Mouse (Mus musculus) cerebellum, adult 2 months (tissue): ENCODE measurements around the gene Cpne1. TPM values are rescaled to one million over a fixed set of nuclear protein-coding genes. Genes with fewer than 3 reads are reported as not detected.

Source experiments
- DNase-seq, 2 experiments: peaks; one replicate each; pipeline ENCODE4 v3.0.0; 2021
- H3K27ac ChIP-seq: fragments of 200-500 bp; 2 replicates; pipeline ENCODE4 v1.5.1; 2012; ENCODE audit warnings: low read length, control low read depth, inconsistent platforms; ENCODE audit not compliant: insufficient read depth
- H3K27me3 ChIP-seq: fragments of 200-500 bp; 2 replicates; pipeline ENCODE4 v1.6.1; 2012; ENCODE audit warnings: inconsistent platforms, mild to moderate bottlenecking, low read length, moderate library complexity; ENCODE audit not compliant: control insufficient read depth, insufficient read depth
- H3K4me1 ChIP-seq: fragments of 200-500 bp; 2 replicates; pipeline ENCODE4 v1.6.1; 2011; ENCODE audit warnings: low read length; ENCODE audit not compliant: control insufficient read depth, insufficient read depth
- H3K4me3 ChIP-seq: fragments of 200-500 bp; replicated peaks from 2 replicates; pipeline ENCODE3; 2011; ENCODE audit warnings: mild to moderate bottlenecking, low read depth, low read length, control low read depth; ENCODE audit not compliant: insufficient read depth
- CTCF ChIP-seq: fragments of 200-500 bp; IDR thresholded peaks from 2 replicates; pipeline ENCODE4 v1.5.1; 2011; ENCODE audit warnings: low read depth, mild to moderate bottlenecking, control low read depth, low read length, moderate library complexity, borderline replicate concordance; ENCODE audit not compliant: insufficient read depth
- POLR2A ChIP-seq: fragments of 200-500 bp; IDR thresholded peaks from 2 replicates; pipeline ENCODE4 v1.6.1; 2011; ENCODE audit warnings: low read length, control low read depth, borderline replicate concordance; ENCODE audit not compliant: insufficient read depth
- WGBS: fragments of 180-500 bp; shearing (Covaris S2); methylation state at CpG from one replicate; pipeline ENCODE4 v1.1.7; 2018; 5-methylcytosine and 5-hydroxymethylcytosine counted together
- polyA plus RNA-seq: library from polyadenylated mRNA; depleted of rRNA; stranded (reverse); fragments of >200 nt; gene quantifications from 2 replicates; pipeline ENCODE4 v1.2.3, GENCODE M21; 2012

Gene Cpne1
- polyA plus RNA-seq, 1 experiment, result 50.9 TPM

GRCm38 (mm10) chr2:156091926-156092325 is 19.8 kb downstream of the Cpne1 start:
- no peaks in the 10 kb centered on the region for H3K27me3 ChIP-seq
- H3K4me3 ChIP-seq, result no peak overlapping the region
- peak in 1 of 2 experiments; percentile 5 for DNase-seq
- peaks cover 12% of the 10 kb centered on the region for H3K4me1 ChIP-seq
- H3K27ac ChIP-seq, result no peak overlapping the region
- no peak for TF ChIP-seq CTCF
- TF ChIP-seq POLR2A, result no peak
- 60% methylated on average over 5 of the region's 5 CpGs for WGBS

DNA sequence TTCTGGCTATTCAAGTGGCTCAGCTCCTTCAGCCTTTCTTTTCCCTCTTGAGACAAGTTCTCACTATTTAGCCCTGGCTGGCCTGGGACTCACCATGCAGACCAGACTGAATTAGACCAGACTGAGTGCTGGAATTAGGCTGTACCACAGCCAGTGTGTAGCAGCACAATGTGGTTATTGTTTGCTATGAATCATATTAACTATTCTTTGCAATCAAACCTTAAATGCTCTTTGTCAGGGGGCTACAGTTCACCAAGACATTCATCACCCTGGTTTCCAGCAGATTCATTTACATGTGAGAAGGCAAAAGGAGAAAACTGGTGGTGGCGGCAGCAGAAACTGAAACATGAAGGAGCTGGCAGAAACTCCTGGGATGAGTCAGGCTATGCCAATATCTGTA is 22.0 kb downstream of the Cpne1 start:
- TF ChIP-seq CTCF (no peak), POLR2A (no peak)
- WGBS, result 22% methylated on average over 1 of the region's 1 CpGs
- H3K27ac ChIP-seq, result no peak overlapping the region
- H3K4me1 ChIP-seq, result peaks cover 12% of the 10 kb centered on the region
- H3K4me3 ChIP-seq, result no peak overlapping the region
- DNase-seq, result peak in 1 of 2 experiments; percentile 2
- H3K27me3 ChIP-seq, result no peaks in the 10 kb centered on the region

DNA sequence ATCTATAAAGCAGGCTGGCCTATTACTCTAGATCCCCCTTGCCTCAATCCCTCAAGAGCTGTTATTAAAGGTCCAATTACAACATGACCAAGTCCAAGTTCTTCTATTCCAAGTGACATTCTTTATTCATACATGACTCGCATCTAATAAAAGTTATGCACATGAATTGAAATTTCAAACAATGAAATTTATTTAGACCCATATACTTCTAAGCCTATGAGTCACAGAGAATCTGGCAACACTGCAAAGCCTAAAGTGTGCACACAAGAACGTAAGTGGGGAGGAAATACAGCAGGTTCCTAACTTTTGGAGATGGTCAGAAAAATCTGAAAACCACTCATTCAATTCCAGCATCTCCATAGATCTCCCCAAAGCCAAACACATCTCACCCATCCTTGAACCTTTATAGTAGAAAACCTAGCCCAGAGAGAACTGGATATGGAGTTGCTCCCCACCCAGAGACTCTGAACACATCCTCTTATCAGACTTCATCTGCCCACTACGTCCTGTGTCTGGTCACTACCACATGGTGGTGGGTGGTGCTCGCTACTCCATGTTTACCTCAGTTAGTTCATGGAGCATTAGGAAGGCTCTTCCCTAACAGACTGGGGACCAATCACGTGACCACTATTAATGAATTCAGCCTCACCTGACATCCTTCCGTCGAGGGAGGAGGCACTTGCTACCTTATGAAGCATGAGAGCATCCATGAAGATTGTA is 24.2 kb downstream of the Cpne1 start:
- Histone ChIP-seq H3K4me1 (peaks cover 12% of the 10 kb centered on the region), H3K4me3 (no peak overlapping the region), H3K27me3 (no peaks in the 10 kb centered on the region), H3K27ac (no peak overlapping the region)
- WGBS, result 85% methylated on average over 7 of the region's 7 CpGs
- TF ChIP-seq POLR2A, result no peak
- no peak for TF ChIP-seq CTCF
- DNase-seq, result no peak

- TF ChIP-seq POLR2A (no peak), CTCF (no peak)
- DNase-seq, result no peak
- Histone ChIP-seq H3K4me1 (peaks cover 15% of the 10 kb centered on the region), H3K27ac (no peak overlapping the region), H3K27me3 (no peaks in the 10 kb centered on the region), H3K4me3 (no peak overlapping the region)
- 85% methylated on average over 3 of the region's 3 CpGs for WGBS
Measured at GRCm38 (mm10) chr2:156084541-156084940, 27.2 kb downstream of the Cpne1 start.

GRCm38 (mm10) chr2:156080391-156080790 is 31.4 kb downstream of the Cpne1 start:
- Histone ChIP-seq H3K27ac (peak overlapping the region; percentile 48), H3K4me1 (peaks cover 34% of the 10 kb centered on the region), H3K27me3 (no peaks in the 10 kb centered on the region), H3K4me3 (no peak overlapping the region)
- WGBS, result 86% methylated on average over 7 of the region's 7 CpGs
- no peak for TF ChIP-seq CTCF
- no peak for TF ChIP-seq POLR2A
- DNase-seq, result no peak

GRCm38 (mm10) chr2:156079674-156080073 is 32.1 kb downstream of the Cpne1 start:
- H3K4me1 ChIP-seq, result peaks cover 34% of the 10 kb centered on the region
- WGBS, result 25% methylated on average over 4 of the region's 4 CpGs
- no peak overlapping the region for H3K4me3 ChIP-seq
- peak; percentile 47 to 75 for DNase-seq
- H3K27me3 ChIP-seq, result no peaks in the 10 kb centered on the region
- H3K27ac ChIP-seq, result peak overlapping the region; percentile 48
- no peak for TF ChIP-seq CTCF
- TF ChIP-seq POLR2A, result no peak

GRCm38 (mm10) chr2:156079183-156079560 is 32.6 kb downstream of the Cpne1 start:
- WGBS, result 70% methylated on average over 8 of the region's 8 CpGs

GRCm38 (mm10) chr2:156078421-156079182 is 33.2 kb downstream of the Cpne1 start:
- H3K4me1 ChIP-seq, result peaks cover 34% of the 10 kb centered on the region
- 64% methylated on average over 16 of the region's 16 CpGs for WGBS
- DNase-seq, result no peak
- no peak overlapping the region for H3K27ac ChIP-seq
- TF ChIP-seq CTCF (no peak), POLR2A (no peak)
- no peaks in the 10 kb centered on the region for H3K27me3 ChIP-seq
- no peak overlapping the region for H3K4me3 ChIP-seq

More at GRCm38 (mm10) chr2:156079183-156079560, 32.6 kb downstream of the Cpne1 start:
- Histone ChIP-seq H3K4me3 (no peak overlapping the region), H3K27ac (no peak overlapping the region), H3K4me1 (peaks cover 34% of the 10 kb centered on the region), H3K27me3 (no peaks in the 10 kb centered on the region)
- DNase-seq, result no peak
- no peak for TF ChIP-seq CTCF
- TF ChIP-seq POLR2A, result no peak

DNA sequence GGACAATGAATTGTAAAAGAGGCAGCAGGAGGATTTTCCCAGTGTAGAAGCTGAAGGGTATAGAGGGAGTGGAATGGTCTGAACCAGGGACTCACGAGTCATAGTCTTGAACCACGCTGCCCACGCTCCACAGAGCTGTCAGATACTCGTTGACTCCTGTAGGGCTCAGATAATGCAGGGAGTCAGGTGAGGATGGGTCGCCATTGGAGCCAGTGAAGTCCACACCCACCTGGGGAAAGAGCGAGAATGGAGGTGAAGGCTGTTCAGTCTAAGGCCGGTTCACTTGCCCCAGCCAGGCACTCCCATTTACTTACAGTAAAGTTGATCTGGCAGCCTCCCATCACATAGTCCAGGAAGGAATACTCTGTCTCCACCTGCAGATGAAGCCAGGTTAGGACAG is 34.3 kb downstream of the Cpne1 start:
- H3K4me3 ChIP-seq, result no peak overlapping the region
- DNase-seq, result no peak
- TF ChIP-seq CTCF (no peak), POLR2A (no peak)
- WGBS, result 92% methylated on average over 7 of the region's 7 CpGs
- H3K4me1 ChIP-seq, result peaks cover 34% of the 10 kb centered on the region
- H3K27me3 ChIP-seq, result no peaks in the 10 kb centered on the region
- no peak overlapping the region for H3K27ac ChIP-seq
